Mouse (Mus musculus) CH12.LX (cell line): Measurements from ENCODE around the gene Sbds. TPM values are rescaled to one million over a fixed set of nuclear protein-coding genes. Genes with fewer than 3 reads are reported as not detected.

Experiments
- DNase-seq: peaks from one replicate; pipeline ENCODE4 v3.0.0-alpha.2; 2013; ENCODE audit errors: extremely low read depth
- H3K27ac ChIP-seq: 2 replicates; pipeline ENCODE4 v1.5.1; 2012; ENCODE audit warnings: low read depth, mild to moderate bottlenecking, control low read depth, moderate library complexity; ENCODE audit not compliant: insufficient read depth
- H3K27me3 ChIP-seq: replicated peaks from 2 replicates; pipeline ENCODE3; 2012; ENCODE audit warnings: inconsistent platforms
- H3K36me3 ChIP-seq, 2 experiments: replicated peaks in 1 of 2; 2 replicates each; pipeline versions ENCODE3 to v1.6.1; 2012; ENCODE audit warnings: inconsistent platforms in 1 of 2, low read length in 1 of 2, mild to moderate bottlenecking in 1 of 2, mixed read lengths in 1 of 2, moderate library complexity in 1 of 2; ENCODE audit not compliant: control insufficient read depth in 1 of 2, insufficient read depth in 1 of 2
- H3K4me1 ChIP-seq, 2 experiments: 2 replicates each; pipeline ENCODE4 v1.6.1; 2012; ENCODE audit warnings: inconsistent platforms in 1 of 2, moderate library complexity in 1 of 2; ENCODE audit not compliant: insufficient read depth in 2 of 2, control insufficient read depth in 1 of 2
- H3K4me2 ChIP-seq: 2 replicates; pipeline ENCODE4 v1.6.1; 2012; ENCODE audit warnings: low read depth, mild to moderate bottlenecking, control low read depth; ENCODE audit not compliant: poor library complexity, insufficient read depth, severe bottlenecking
- H3K4me3 ChIP-seq, 3 experiments: fragments of 150-350 bp in 1 of 3; sonication (generic) in 1 of 3; replicated peaks in 1 of 3; 2 replicates each; pipeline versions ENCODE3 to v1.5.1; 2011 to 2012; ENCODE audit warnings: low read depth in 2 of 3, low read length in 2 of 3, mild to moderate bottlenecking in 2 of 3, moderate library complexity in 2 of 3, control low read depth in 1 of 3, improper control_type of control experiment in 1 of 3, inconsistent platforms in 1 of 3, mixed read lengths in 1 of 3; ENCODE audit not compliant: poor library complexity in 1 of 3
- H3K79me2 ChIP-seq: replicated peaks from 2 replicates; pipeline ENCODE4 v1.6.1; 2012; ENCODE audit warnings: mild to moderate bottlenecking, moderate library complexity; ENCODE audit not compliant: control insufficient read depth, poor library complexity, insufficient read depth, severe bottlenecking; ENCODE audit errors: extremely low read depth
- H3K9ac ChIP-seq: 2 replicates; pipeline ENCODE4 v1.6.1; 2012; ENCODE audit warnings: low read depth, mild to moderate bottlenecking, control low read depth, moderate library complexity; ENCODE audit not compliant: insufficient read depth
- H3K9me3 ChIP-seq: replicated peaks from 2 replicates; pipeline ENCODE3; 2012; ENCODE audit warnings: low read length, inconsistent platforms, mixed read lengths
- CHD1 ChIP-seq: IDR thresholded peaks from 2 replicates; pipeline ENCODE4 v1.6.1; 2012; ENCODE audit warnings: low read depth, low read length, improper control_type of control experiment, inconsistent platforms
- CHD2 ChIP-seq: IDR thresholded peaks from 2 replicates; pipeline ENCODE4 v1.6.1; 2011; ENCODE audit warnings: low read length, improper control_type of control experiment
- GABPA ChIP-seq: IDR thresholded peaks from 2 replicates; pipeline ENCODE4 v1.6.1; 2012; ENCODE audit warnings: low read depth, low read length, improper control_type of control experiment, inconsistent platforms; ENCODE audit not compliant: insufficient replicate concordance
- KAT2A ChIP-seq: IDR thresholded peaks from 2 replicates; pipeline ENCODE4 v1.6.1; 2012; ENCODE audit warnings: low read length, improper control_type of control experiment, inconsistent platforms; ENCODE audit not compliant: insufficient replicate concordance
- MEF2A ChIP-seq: IDR thresholded peaks from 2 replicates; pipeline ENCODE4 v1.6.1; 2014; ENCODE audit warnings: low read depth, mild to moderate bottlenecking, inconsistent platforms, low read length, improper control_type of control experiment, borderline replicate concordance
- MXI1 ChIP-seq: IDR thresholded peaks from 2 replicates; pipeline ENCODE4 v1.6.1; 2011; ENCODE audit warnings: mild to moderate bottlenecking, low read depth, low read length, improper control_type of control experiment
- MYC ChIP-seq: IDR thresholded peaks from 2 replicates; pipeline ENCODE4 v1.6.1; 2011; ENCODE audit warnings: low read depth, mild to moderate bottlenecking, improper control_type of control experiment, low read length
- NELFE ChIP-seq: IDR thresholded peaks from 2 replicates; pipeline ENCODE4 v1.6.1; 2011; ENCODE audit warnings: low read depth, low read length, improper control_type of control experiment
- NRF1 ChIP-seq: IDR thresholded peaks from 2 replicates; pipeline ENCODE4 v1.6.1; 2014; ENCODE audit warnings: low read depth, mild to moderate bottlenecking, inconsistent platforms, low read length, improper control_type of control experiment, moderate library complexity
- PAX5 ChIP-seq: IDR thresholded peaks from 2 replicates; pipeline ENCODE4 v1.6.1; 2012; ENCODE audit warnings: low read length, inconsistent platforms, mixed read lengths
- RAD21 ChIP-seq: IDR thresholded peaks from 2 replicates; pipeline ENCODE4 v1.6.1; 2011; ENCODE audit warnings: low read depth, mild to moderate bottlenecking, low read length, improper control_type of control experiment, moderate library complexity
- RCOR1 ChIP-seq: conservative IDR thresholded peaks from 2 replicates; pipeline ENCODE4 v1.6.1; 2012; ENCODE audit warnings: low read depth, mild to moderate bottlenecking, inconsistent platforms, low read length, improper control_type of control experiment
- SIN3A ChIP-seq: IDR thresholded peaks from 2 replicates; pipeline ENCODE4 v1.6.1; 2012; ENCODE audit warnings: low read length, improper control_type of control experiment, inconsistent platforms
- USF2 ChIP-seq: conservative IDR thresholded peaks from 2 replicates; pipeline ENCODE4 v1.6.1; 2011; ENCODE audit warnings: low read depth, low read length, improper control_type of control experiment
- ZC3H11A ChIP-seq: IDR thresholded peaks from 2 replicates; pipeline ENCODE4 v1.6.1; 2012; ENCODE audit warnings: low read depth, mild to moderate bottlenecking, inconsistent platforms, low read length, improper control_type of control experiment
- ZKSCAN1 ChIP-seq: IDR thresholded peaks from 2 replicates; pipeline ENCODE4 v1.6.1; 2012; ENCODE audit warnings: low read depth, inconsistent platforms, low read length, improper control_type of control experiment, borderline replicate concordance
- ZMIZ1 ChIP-seq: IDR thresholded peaks from 2 replicates; pipeline ENCODE4 v1.6.1; 2012; ENCODE audit warnings: low read depth, mild to moderate bottlenecking, inconsistent platforms, low read length, improper control_type of control experiment
- ZNF384 ChIP-seq: IDR thresholded peaks from 2 replicates; pipeline ENCODE4 v1.6.1; 2012; ENCODE audit warnings: low read depth, low read length, improper control_type of control experiment, inconsistent platforms
- dilution Hi-C: fragments of 300-500 bp; cut with MboI; formaldehyde crosslinking; loops from 2 replicates; pipeline ENCODE4 v1.14.3; 2020; ENCODE audit warnings: low sequenced_read_pairs; ENCODE audit not compliant: extremely low pct_unique_long_range_greater_than_20kb, extremely low pct_ligation_motif_present
- in situ Hi-C: fragments of 300-500 bp; cut with MboI; formaldehyde crosslinking; loops from 3 replicates; pipeline ENCODE4 v1.14.3; 2019; ENCODE audit warnings: low sequenced_read_pairs, low pct_ligation_motif_present, low pct_unique_long_range_greater_than_20kb, mixed read lengths
- polyA plus RNA-seq: library from polyadenylated mRNA; unstranded; fragments of >175 nt; gene quantifications from 2 replicates; pipeline ENCODE4 v1.2.1, GENCODE M21; 2012; ENCODE audit warnings: low read depth; ENCODE audit not compliant: insufficient read length
- total RNA-seq, 2 experiments: library from RNA; depleted of rRNA; stranded (reverse); fragments of 300-350 nt in 1 of 2; fragments of >200 nt in 1 of 2; gene quantifications; 2 replicates each; pipeline ENCODE4 v1.2.3; 2012 to 2014

Sbds gene
- total and polyA plus RNA-seq, 3 experiments: 37.0 to 81.2 (median 43.9) TPM

GRCm38 (mm10) chr5:130222146-130223004 lies 33.0 kb downstream of the Sbds start (continued):
- peak; percentile 61; the same call in 1 of the 2 replicates for TF ChIP-seq CHD1

- Histone ChIP-seq H3K4me3 (peak overlapping the region; percentile 78 to 99 (median 99)), H3K79me2 (peaks cover 46% of the 10 kb centered on the region), H3K4me1 (peaks cover 6 to 34% of the 10 kb centered on the region in 2 experiments), H3K4me2 (peak overlapping the region; percentile 69), H3K9me3 (no peaks in the 10 kb centered on the region), H3K27me3 (no peaks in the 10 kb centered on the region), H3K36me3 (peaks cover 10 to 26% of the 10 kb centered on the region in 2 experiments), H3K9ac (peak overlapping the region; percentile 88), H3K27ac (no peak overlapping the region)
- peak; percentile 30 for DNase-seq
- dilution Hi-C loops (no loop called here), in situ Hi-C loops (no loop called here)
- TF ChIP-seq GABPA (no peak), MXI1 (no peak), USF2 (no peak), ZMIZ1 (no peak), NELFE (no peak), RCOR1 (no peak), NRF1 (no peak), ZKSCAN1 (no peak), RAD21 (no peak), PAX5 (no peak), KAT2A (no peak), CHD2 (no peak), CHD1 (no peak), SIN3A (no peak), MEF2A (no peak), MYC (no peak), ZC3H11A (no peak)
Measured at GRCm38 (mm10) chr5:130221760-130222145, 33.6 kb downstream of the Sbds start.

GRCm38 (mm10) chr5:130221316-130221715 lies 34.0 kb downstream of the Sbds start:
- peak overlapping the region; percentile 88 for H3K9ac ChIP-seq
- peak overlapping the region in 2 of 3 experiments; percentile 78 to 99 for H3K4me3 ChIP-seq
- peaks cover 6 to 30% of the 10 kb centered on the region in 2 experiments for H3K4me1 ChIP-seq
- no peaks in the 10 kb centered on the region for H3K9me3 ChIP-seq
- TF ChIP-seq USF2: no peak
- TF ChIP-seq ZNF384: peak; percentile 55
- no peak overlapping the region for H3K27ac ChIP-seq
- peaks cover 9 to 21% of the 10 kb centered on the region in 2 experiments for H3K36me3 ChIP-seq
- H3K4me2 ChIP-seq: peak overlapping the region; percentile 69
- in situ Hi-C loops (no loop called here), dilution Hi-C loops (no loop called here)
- no peaks in the 10 kb centered on the region for H3K27me3 ChIP-seq
- no peak for DNase-seq
- H3K79me2 ChIP-seq: peaks cover 42% of the 10 kb centered on the region
